Mouse (Mus musculus) cerebellum, adult 2 months (tissue): ENCODE results near the gene Cdh16. TPM values are rescaled to one million over a fixed set of nuclear protein-coding genes. Genes with fewer than 3 reads are reported as not detected.

ENCODE experiments used
- DNase-seq, 2 experiments: peaks; one replicate each; pipeline ENCODE4 v3.0.0; 2021
- H3K27ac ChIP-seq: fragments of 200-500 bp; 2 replicates; pipeline ENCODE4 v1.5.1; 2012; ENCODE audit warnings: low read length, control low read depth, inconsistent platforms; ENCODE audit not compliant: insufficient read depth
- H3K27me3 ChIP-seq: fragments of 200-500 bp; 2 replicates; pipeline ENCODE4 v1.6.1; 2012; ENCODE audit warnings: inconsistent platforms, mild to moderate bottlenecking, low read length, moderate library complexity; ENCODE audit not compliant: control insufficient read depth, insufficient read depth
- H3K4me1 ChIP-seq: fragments of 200-500 bp; 2 replicates; pipeline ENCODE4 v1.6.1; 2011; ENCODE audit warnings: low read length; ENCODE audit not compliant: control insufficient read depth, insufficient read depth
- H3K4me3 ChIP-seq: fragments of 200-500 bp; replicated peaks from 2 replicates; pipeline ENCODE3; 2011; ENCODE audit warnings: mild to moderate bottlenecking, low read depth, low read length, control low read depth; ENCODE audit not compliant: insufficient read depth
- CTCF ChIP-seq: fragments of 200-500 bp; IDR thresholded peaks from 2 replicates; pipeline ENCODE4 v1.5.1; 2011; ENCODE audit warnings: low read depth, mild to moderate bottlenecking, control low read depth, low read length, moderate library complexity, borderline replicate concordance; ENCODE audit not compliant: insufficient read depth
- POLR2A ChIP-seq: fragments of 200-500 bp; IDR thresholded peaks from 2 replicates; pipeline ENCODE4 v1.6.1; 2011; ENCODE audit warnings: low read length, control low read depth, borderline replicate concordance; ENCODE audit not compliant: insufficient read depth
- WGBS: fragments of 180-500 bp; shearing (Covaris S2); methylation state at CpG from one replicate; pipeline ENCODE4 v1.1.7; 2018; 5-methylcytosine and 5-hydroxymethylcytosine counted together
- polyA plus RNA-seq: library from polyadenylated mRNA; depleted of rRNA; stranded (reverse); fragments of >200 nt; gene quantifications from 2 replicates; pipeline ENCODE4 v1.2.3, GENCODE M21; 2012

Gene Cdh16
- polyA plus RNA-seq, 1 experiment = not detected

DNA sequence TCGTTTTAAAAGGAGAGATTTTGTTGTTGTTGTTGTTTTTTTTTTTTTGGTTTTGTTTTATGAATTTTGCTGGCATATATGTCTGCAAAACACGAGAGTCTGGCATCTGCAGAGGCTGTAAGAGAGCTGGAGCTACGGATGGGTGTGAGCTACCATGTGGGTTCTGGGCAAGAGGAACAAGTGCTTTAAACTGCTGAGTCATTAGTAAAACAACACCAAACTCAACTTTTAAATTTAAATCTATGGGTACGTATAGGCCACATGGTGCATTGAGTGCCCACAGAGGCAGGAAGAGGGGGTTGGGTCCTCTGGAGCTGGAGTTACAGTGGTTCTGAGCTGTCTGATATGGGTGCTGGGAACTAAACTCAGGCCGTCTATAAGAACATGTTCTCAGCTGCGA is 13.8 kb upstream of the Cdh16 start:
- no peak for TF ChIP-seq POLR2A
- no peak for TF ChIP-seq CTCF
- Histone ChIP-seq H3K27me3 (no peaks in the 10 kb centered on the region), H3K27ac (no peak overlapping the region), H3K4me1 (peaks cover 6% of the 10 kb centered on the region; the same call in 1 of the 2 replicates), H3K4me3 (no peak overlapping the region)
- WGBS = 88% methylated on average over 6 of the region's 6 CpGs
- no peak for DNase-seq

DNA sequence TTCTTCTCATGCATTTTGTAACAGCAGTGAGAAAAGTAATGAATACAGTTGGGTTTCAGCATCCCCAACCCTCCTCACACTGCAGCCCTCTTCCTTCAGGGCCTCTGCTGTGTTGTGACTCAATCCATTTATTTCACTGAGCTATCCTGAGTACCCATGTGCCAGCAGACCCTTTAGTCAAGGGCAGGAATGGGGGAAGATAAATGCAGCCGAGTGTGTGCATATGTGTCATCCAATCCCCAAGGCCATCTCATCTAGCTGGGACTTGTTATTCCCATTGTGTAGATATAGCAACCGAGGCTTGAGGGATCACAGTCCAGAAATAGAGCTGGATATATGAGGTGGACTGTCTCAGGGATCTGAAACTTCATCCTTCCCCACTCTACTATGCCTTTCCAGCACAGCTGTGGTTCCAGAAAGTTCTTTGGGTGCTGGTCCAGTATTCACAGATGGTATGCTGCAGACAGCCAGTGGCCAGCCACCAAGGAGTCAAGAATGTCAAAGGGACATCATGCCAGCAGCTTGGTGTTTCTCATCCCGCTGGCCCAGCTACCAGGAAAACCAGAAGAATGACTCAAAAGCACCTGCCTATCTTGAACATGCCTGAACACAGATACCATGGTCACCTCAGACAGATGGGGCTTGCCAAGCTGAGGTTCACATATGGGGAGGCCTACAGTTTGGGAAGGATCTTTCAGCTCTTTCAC is 11.0 kb upstream of the Cdh16 start:
- Histone ChIP-seq H3K4me3 (no peak overlapping the region), H3K27me3 (no peaks in the 10 kb centered on the region; the same call in 1 of the 2 replicates), H3K4me1 (no peaks in the 10 kb centered on the region), H3K27ac (no peak overlapping the region)
- TF ChIP-seq POLR2A (no peak), CTCF (no peak)
- no peak for DNase-seq
- 89% methylated on average over 3 of the region's 3 CpGs for WGBS

DNA sequence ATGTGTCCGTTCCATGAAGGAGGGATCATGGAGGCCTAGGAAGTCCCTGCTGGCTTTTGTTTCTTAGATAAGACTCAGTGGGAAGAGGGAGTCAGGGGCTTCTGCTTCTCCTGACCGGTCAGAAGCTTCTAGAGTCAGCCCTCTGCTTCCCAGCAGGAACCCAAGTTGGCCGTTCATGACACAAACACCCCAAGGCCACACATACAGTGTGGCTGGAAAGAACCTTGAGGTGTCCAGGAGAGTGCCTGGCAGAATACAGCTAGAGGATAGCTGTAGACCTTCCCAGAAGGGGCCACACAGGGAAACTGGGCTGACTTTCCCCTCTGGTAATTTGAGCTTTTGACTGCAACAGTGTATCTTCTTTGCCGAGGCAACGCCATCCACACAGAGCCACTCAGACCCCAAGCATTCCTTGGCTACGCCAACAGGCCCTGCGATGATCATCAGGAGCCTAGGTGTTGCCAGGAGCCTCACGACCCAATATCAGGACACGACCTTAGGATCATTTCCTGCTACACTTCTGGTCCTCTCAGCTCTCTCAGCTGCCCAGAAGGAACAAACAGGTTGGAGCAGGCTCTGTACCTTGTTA is 9.1 kb upstream of the Cdh16 start:
- WGBS = 60% methylated on average over 9 of the region's 9 CpGs
- TF ChIP-seq CTCF (no peak), POLR2A (no peak)
- no peak for DNase-seq

DNA sequence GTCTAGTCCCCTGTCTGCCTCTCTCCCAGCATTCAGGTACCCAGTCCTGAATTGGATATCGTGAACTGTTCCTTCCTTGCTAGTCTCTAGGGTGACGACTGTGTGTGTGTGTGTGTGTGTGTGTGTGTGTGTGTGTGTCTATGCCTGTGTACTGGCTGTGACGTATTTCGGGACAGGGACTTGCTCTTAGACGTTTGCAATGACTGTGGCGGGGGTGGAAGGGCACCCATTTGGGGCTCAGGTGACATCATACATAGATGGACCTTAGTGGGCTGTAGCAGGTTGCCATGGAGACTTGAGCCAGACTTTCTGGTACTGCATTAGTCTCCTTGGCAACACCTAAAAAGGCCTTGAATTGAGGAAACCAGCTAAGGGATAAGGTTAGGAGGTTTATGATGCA is 8.3 kb upstream of the Cdh16 start:
- 80% methylated on average over 6 of the region's 6 CpGs for WGBS
- H3K27ac ChIP-seq = no peak overlapping the region
- H3K4me3 ChIP-seq = no peak overlapping the region
- H3K4me1 ChIP-seq = peaks cover 11% of the 10 kb centered on the region
- no peak for DNase-seq
- no peaks in the 10 kb centered on the region; the same call in 1 of the 2 replicates for H3K27me3 ChIP-seq
- TF ChIP-seq POLR2A (no peak), CTCF (no peak)

More for the DNA sequence above, 9.1 kb upstream of the Cdh16 start:
- H3K27ac ChIP-seq = no peak overlapping the region
- peaks cover 11% of the 10 kb centered on the region for H3K4me1 ChIP-seq
- no peaks in the 10 kb centered on the region; the same call in 1 of the 2 replicates for H3K27me3 ChIP-seq
- no peak overlapping the region for H3K4me3 ChIP-seq

DNA sequence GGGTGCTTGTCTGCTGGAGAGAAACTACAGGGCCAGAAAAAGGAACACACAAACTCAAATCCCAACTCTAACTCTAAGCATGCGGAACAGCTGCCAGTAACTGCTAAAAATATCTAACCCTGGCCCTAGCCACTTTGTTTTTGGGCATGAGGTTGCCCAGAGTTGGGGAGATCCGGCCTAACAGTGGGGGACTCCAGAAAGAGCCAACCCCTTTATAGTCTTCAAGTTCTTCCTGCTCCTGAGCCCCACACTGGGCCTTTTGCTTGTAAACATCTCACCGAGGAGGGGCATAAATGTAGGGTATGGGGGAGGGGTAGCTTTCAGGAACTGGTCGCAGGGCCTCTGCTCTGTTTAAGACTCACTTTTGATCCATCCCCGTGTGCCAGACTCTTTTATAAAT is 7.8 kb upstream of the Cdh16 start:
- no peak for TF ChIP-seq POLR2A
- no peak for TF ChIP-seq CTCF
- H3K27me3 ChIP-seq = no peaks in the 10 kb centered on the region; the same call in 1 of the 2 replicates
- no peak for DNase-seq
- H3K4me1 ChIP-seq = peaks cover 11% of the 10 kb centered on the region
- no peak overlapping the region for H3K4me3 ChIP-seq
- H3K27ac ChIP-seq = no peak overlapping the region
- WGBS = 45% methylated on average over 5 of the region's 5 CpGs

DNA sequence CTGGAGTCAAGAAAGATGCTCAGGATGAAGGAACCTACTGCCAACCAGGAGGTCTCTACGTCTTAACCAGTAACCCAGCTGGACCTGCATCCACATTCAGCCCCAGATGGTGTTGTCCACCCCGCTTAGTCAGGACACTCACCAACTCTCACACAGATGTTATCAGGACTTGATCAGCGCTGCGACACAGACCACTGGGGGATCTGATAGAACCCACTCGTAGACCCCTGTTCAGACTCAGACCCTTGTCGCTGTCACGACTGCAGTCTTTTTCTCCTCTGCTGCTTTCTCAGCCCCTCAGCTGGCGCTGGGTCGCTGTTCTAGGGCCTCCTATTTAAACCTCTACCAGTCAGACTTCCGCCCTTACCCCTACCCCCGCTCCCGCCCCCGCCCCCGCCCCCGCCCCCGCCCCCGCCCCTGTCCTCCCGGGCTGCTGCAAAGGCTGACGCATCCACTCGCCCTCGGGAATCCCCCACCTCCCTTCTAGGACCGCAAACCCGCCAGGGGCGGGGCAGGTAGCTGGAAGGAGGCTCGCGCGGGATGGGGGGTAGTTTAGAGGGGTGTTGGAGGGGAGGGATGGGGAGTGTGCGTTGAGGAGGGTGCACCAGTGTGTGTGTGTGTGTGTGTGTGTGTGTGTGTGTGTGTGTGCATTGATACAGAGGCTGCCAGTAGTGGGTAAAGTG is 6.9 kb upstream of the Cdh16 start, which contains the start of gene Rrad:
TSS of gene Rrad (minus strand) at position 347 of the 683 bp plus-strand sequence.
- Histone ChIP-seq H3K4me3 (no peak within 1 kb of the TSS), H3K4me1 (peaks cover 11% of the 10 kb centered on the region), H3K27ac (no peak within 1 kb of the TSS), H3K27me3 (no peaks in the 10 kb centered on the region; the same call in 1 of the 2 replicates)
- WGBS = 4% methylated on average over 26 of the region's 28 CpGs
- DNase-seq = no peak
- TF ChIP-seq POLR2A (no peak), CTCF (no peak)

DNA sequence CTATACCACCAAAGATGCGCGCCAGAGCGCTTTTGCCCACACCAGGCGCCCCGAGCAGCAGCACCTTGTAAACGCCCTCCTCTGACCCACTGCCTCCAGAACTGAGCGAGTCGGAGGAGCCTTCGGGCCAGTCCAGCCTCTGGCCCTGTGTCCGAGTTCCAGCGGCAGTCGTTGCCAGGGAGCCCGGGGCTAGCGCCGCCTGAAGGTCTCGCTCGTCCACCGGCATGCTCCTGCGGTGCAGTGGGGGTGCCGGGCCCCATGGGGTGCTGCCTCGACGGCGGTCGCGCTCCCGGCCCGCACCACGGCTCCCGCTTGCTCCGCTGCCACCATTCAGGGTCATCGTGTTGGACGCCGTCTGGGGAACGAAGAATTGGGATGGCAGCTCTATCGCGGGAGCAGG is 6.4 kb upstream of the Cdh16 start:
- H3K4me3 ChIP-seq = no peak overlapping the region
- DNase-seq = peak in 1 of 2 experiments; percentile 15
- TF ChIP-seq POLR2A (no peak), CTCF (no peak)
- H3K27me3 ChIP-seq = no peaks in the 10 kb centered on the region; the same call in 1 of the 2 replicates
- no peak overlapping the region for H3K27ac ChIP-seq
- H3K4me1 ChIP-seq = peaks cover 11% of the 10 kb centered on the region
- 3% methylated on average over 36 of the region's 36 CpGs for WGBS

DNA sequence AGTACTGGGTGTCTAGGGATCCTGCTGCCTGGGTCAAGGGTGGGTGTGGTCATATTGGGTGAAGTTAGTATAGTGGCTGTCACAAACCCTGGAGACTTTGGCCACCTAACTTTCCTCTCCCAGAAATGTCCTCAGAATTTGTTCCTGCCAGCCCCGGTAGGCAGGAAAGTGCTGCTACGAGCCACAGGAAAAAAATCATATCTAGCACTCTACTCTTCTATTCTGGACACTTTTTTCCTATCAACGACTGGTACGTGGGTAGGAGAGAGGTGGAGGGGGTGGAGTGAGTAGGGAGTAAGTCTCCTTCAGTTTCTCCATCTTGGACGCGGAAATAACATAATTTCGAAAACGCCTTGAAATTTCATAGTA is 5.9 kb upstream of the Cdh16 start:
- no peak overlapping the region for H3K4me3 ChIP-seq
- peak in 1 of 2 experiments; percentile 2 for DNase-seq
- no peaks in the 10 kb centered on the region; the same call in 1 of the 2 replicates for H3K27me3 ChIP-seq
- peaks cover 11% of the 10 kb centered on the region for H3K4me1 ChIP-seq
- no peak overlapping the region for H3K27ac ChIP-seq
- TF ChIP-seq POLR2A (no peak), CTCF (no peak)
- WGBS = 44% methylated on average over 8 of the region's 8 CpGs
